Mouse (Mus musculus) gastrocnemius, postnatal 14 days (tissue): ENCODE measurements around the gene Mcur1. TPM values are rescaled to one million over a fixed set of nuclear protein-coding genes. Genes with fewer than 3 reads are reported as not detected.

Source experiments
- DNase-seq: peaks from one replicate; pipeline ENCODE4 v3.0.0; 2021; ENCODE audit warnings: mixed read lengths
- intact Hi-C: fragments of 180-260 bp; cut with DNase I; formaldehyde crosslinking; loops from one replicate; pipeline ENCODE4 v1.15.1; 2025; ENCODE audit warnings: low total_unique reads
- total RNA-seq, 2 experiments: library from RNA; stranded (reverse); gene quantifications; 2 replicates each; pipeline ENCODE4 v1.2.3; 2021

The Mcur1 gene
- total RNA-seq, 2 experiments from 2014 or later: 21.1 to 21.8 TPM

DNA sequence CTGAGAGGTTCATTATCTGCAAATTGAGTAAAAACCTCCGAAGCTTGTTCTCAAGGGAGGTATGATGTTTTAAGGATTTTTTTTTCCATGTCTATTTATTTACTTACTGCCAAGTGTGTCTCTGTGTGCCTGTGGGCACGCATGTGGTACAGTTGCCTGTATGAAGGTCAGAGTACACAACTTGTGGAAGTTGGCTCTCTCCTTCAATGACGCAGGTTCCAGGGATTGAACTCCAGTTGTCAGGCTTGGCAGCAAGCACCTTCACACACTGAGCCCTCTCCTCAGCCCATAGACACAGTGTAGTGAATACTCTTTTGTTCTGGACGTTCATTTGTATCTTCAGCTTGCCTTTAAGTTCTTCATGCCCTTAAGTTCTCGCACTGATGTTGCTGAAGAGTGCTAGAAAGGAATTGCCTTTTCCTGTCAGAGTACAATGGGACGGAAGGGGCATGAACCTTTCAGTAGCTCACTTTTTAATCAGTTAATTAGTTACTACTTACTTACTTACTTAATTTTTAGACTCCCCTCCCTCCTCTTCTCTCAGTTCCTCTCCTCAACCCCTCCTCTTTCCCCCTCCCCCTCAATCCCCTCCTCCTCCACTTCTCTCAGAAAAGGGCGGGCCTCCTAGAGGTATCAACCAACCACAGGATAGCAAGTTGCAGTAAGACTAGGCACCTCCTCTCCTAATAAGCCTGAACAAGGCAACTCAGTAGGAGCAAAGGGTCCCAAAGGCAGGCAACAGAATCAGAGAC lies 60.1 kb downstream of the Mcur1 start:
- DNase-seq: no peak
- intact Hi-C loops: no loop called here

- intact Hi-C loops: no loop called here
- peak; percentile 44 for DNase-seq
Observed at GRCm38 (mm10) chr13:43498849-43499248, 61.1 kb downstream of the Mcur1 start.

GRCm38 (mm10) chr13:43497769-43498168 lies 62.2 kb downstream of the Mcur1 start:
- intact Hi-C loops: no loop called here
- DNase-seq: no peak

DNA sequence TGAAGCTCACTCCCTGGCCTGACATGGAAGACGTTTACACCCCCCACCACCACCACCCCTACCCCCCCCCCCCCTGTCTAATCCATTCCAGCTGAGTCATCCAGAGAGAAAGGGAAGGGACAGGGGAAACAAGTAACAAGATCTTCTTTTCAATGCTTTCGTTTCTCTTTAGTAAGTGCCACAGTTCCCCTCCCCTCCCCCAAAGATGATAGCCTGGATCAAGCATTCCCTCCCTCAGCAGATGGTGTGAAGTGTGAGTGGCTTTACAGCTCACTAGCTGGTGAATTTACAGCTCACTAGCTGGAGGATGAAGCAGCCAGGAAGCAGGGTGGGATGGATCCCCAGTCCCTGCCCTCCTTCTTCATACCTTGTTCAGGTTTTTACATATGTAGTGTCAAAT lies 63.3 kb downstream of the Mcur1 start:
- no peak for DNase-seq
- intact Hi-C loops: no loop called here

DNA sequence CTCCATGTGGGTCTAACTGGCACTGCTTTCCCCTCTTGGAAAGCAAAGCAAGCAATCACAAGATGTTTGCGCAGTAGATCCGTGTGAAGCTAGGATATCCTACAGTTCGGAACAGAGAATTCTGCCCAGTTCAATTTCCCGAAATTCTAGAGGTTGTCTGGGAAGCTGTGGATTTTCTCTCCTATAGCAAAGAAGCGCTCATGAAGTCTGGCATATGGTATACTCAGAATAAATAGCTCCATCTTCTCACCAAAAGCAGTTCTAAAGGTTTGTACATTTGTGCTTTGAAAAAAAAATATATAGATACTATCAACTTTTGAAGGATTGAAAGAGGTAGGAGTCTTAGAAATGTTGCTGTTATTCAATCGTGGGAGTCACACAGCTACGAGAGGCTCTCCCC lies 64.3 kb downstream of the Mcur1 start:
- intact Hi-C loops: no loop called here
- DNase-seq: no peak

- no peak for DNase-seq
- intact Hi-C loops: no loop called here
Observed at GRCm38 (mm10) chr13:43493725-43494124, 66.3 kb downstream of the Mcur1 start.

DNA sequence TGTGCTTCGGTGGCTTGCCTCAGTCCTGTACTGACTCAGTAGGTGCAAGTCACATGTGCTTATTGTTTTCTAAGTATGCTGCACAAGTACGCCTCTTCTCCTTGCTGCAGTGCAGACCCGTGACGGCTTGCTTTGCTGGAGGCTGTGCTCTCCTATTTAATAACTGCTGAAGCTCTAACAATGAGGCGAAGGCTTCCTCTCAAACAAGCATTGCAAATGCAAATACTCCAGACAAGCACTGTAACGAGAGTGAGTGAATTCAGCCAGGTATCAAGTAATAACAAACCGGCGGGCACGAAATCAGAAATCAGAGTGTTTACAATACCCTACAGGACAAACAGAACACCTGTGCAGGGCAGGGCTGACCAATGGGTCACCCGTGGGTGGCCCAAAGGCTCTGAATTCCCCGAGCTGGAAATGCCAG lies 66.9 kb downstream of the Mcur1 start:
- intact Hi-C loops: no loop called here
- DNase-seq: no peak

Other genes with a start within 250 kb of the Mcur1 start
- 10 to 100 TPM; 13.6 to 15.8 TPM for gene Sirt5, start 194.7 kb downstream of the Mcur1 start, total RNA-seq
- gene Nol7, start 161.8 kb downstream of the Mcur1 start, total RNA-seq: 100 to 1,000 TPM; 133 to 137 TPM
- 10 to 100 TPM; 33.5 to 36.1 TPM for gene Ranbp9, start 78.9 kb downstream of the Mcur1 start, total RNA-seq
- under 1 TPM; 0.18 to 0.27 TPM for gene Rnf182, start 55.5 kb upstream of the Mcur1 start, total RNA-seq
- gene Cd83, start 224.6 kb upstream of the Mcur1 start, total RNA-seq: 1 to 10 TPM in 1 of 2 experiments, under 1 TPM in 1; 0.73 to 1.8 TPM